Mouse (Mus musculus): ENCODE results near the gene Taok2. TPM values are rescaled to one million over a fixed set of nuclear protein-coding genes. Genes with fewer than 3 reads are reported as not detected.

Gene Taok2
- polyA plus RNA-seq, 1 experiment = 262 TPM

DNA sequence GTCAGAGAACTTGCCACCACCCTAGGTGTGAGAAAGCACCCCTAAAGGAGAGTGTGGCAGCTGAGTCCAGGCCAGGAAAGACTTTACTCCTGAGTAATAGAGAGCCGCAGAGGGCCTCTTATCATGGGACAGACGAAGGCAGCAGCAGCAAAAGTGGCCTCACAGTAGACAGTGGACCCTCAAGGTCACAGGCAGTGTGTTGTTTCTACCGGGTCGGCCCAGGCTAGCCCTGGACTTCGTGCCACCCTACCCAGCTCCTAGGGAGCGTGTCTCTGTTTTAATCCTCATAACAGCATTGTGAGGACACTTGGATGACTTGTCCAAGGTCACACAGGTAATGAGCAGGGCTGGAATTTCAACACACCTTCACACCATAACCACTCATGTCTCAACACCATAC lies 34.3 kb downstream of the Taok2 start:
- no peak for TF ChIP-seq GATA1 (IDR thresholded peaks at IDR 0.05; ENCODE audit: low read length)

DNA sequence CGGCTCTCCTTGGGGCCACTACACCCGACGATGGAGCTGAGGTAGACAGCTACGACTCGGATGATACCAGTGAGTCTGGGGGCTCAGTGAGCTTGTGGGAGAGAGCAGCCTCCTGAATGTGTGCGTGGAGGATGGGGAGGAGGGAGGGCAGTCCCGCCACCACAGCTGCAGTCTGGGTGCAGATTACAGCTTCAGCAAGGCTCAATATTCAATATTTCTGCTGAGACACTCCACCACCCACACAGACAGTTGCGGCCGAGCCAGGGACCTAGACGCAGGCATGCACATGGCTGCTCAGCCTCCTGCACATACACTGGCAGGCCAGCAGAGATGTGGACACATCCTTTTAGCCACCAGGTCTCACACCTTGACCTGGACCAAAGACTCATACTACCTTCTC lies 35.7 kb downstream of the Taok2 start:
- no peak for TF ChIP-seq GATA1 (IDR thresholded peaks at IDR 0.05; ENCODE audit: low read length)

DNA sequence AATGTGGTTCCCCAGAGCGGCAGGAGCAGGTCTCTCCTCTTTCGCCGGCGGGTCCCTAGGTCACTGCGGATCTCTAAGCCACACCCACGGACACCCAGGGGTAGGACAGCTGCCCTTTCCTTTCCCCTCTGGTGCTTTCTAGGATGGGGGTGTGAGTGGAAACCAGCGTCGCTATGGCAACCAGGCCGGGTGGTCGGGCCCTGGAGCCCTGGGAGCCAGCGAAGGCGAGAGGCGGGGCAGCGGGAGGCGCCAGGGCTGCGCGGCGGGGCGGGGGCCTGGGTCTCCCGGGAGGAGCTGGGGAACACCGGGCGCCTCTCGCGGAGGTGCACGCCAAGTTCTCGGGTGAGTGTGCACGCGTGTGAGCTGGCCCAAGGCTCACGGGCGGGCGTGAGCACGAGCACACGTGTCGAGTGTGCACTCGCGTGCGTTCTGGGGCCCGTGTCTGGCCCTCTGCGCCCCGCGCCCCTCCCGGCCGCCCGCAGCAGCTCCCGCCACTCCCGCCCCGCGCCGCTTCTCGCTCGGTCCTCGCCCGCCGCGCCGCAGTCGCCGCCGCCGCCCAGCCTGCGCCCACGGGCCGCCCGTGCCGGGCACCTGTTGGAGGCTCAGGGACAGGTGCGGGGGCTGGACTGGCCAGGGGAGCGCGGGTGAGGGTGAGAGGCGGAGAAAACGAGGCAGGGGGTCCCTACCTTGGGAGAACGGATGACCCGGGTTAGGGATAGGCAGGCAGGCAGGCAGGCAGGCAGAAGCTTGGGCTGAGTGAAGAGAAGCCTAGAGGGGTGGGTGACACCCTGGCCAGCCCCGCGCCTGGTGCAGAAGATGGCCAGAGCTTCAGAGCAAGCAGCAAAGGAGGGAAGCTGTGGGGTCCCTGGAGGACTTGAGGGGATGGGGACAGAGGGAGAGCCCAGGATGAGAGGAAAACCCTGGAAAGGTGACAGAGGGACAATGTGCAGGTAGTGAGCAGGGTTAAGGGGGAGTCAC lies 36.8 kb downstream of the Taok2 start:
- no peak for TF ChIP-seq GATA1 (IDR thresholded peaks at IDR 0.05; ENCODE audit: low read length)

DNA sequence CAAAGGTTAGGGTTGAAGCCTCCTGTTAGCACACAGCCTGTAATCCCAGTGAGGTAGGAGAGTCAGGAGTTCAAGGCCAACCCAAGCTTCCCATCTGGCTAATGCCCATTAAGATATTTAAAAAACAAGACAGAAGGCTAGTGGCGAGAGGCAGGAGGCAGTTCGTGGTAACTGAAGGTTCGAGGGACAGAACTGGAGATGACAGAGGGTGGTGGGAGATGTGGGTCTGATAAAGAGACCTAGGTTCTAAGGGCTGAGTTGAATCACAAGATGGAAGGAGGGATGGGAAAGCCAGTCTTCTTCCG lies 37.4 kb downstream of the Taok2 start, which contains the start of gene Doc2a:
Doc2a (plus strand) TSS at position 301 of the 305 bp plus-strand sequence.
- no peak for TF ChIP-seq GATA1 (IDR thresholded peaks at IDR 0.05; ENCODE audit: low read length)

DNA sequence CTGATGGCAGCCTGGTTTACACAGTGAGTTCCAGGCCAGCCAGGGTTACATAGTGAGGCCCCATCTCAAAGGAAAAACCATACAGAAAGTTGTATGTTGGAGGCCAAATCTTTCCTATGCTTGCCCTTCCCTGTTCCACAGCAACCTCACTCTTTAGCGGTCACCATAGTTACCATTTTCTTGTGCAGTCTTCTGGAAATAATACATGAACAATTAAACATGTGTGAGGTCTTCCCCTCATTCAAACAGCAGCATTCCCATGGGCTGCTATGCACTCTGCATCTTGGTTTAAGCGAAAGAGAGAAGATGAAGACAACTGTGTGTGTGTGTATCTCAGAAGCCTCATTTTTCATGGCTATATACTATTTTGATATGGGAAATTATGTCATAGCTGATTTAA lies 39.0 kb downstream of the Taok2 start:
- no peak for TF ChIP-seq GATA1 (IDR thresholded peaks at IDR 0.05; ENCODE audit: low read length)

DNA sequence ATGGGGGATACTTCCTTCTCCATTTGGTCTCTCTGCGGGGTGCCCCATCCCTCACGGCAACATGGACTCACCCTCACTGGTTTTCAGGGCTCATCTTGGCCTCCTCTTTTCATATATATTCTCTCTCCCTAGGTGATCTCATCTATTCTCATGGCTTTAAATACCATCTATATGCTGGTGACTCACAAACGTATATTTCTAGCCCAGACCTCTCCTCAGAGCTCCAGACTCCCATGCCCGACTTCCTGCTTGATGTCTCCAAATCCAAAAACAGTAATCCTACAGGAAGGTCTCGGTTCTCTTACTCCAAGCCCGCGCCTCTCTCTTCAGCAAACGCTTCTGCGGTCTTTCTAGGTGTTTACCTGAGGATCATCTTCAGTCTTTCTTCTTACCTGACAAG lies 41.2 kb downstream of the Taok2 start:
- no peak for TF ChIP-seq GATA1 (IDR thresholded peaks at IDR 0.05; ENCODE audit: low read length)

DNA sequence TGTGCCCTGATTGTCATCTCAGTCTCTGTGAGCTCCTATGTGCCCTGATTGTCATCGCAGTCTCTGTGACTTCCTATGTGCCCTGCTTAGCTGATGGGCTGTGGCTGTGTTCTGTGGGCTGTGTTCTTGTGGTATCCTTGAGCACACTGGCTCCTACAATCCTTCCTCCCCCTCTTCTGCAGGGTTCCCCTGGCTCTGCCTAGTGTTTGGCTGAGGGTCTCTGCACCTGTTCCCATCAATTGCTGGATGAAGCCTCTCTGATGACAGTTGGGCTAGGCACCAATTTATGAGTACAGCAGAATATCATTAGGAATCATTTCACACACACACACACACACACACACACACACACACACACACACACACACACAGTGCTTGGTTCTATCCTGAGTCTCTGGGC lies 51.2 kb downstream of the Taok2 start:
- no peak for TF ChIP-seq GATA1 (IDR thresholded peaks at IDR 0.05; ENCODE audit: low read length)

DNA sequence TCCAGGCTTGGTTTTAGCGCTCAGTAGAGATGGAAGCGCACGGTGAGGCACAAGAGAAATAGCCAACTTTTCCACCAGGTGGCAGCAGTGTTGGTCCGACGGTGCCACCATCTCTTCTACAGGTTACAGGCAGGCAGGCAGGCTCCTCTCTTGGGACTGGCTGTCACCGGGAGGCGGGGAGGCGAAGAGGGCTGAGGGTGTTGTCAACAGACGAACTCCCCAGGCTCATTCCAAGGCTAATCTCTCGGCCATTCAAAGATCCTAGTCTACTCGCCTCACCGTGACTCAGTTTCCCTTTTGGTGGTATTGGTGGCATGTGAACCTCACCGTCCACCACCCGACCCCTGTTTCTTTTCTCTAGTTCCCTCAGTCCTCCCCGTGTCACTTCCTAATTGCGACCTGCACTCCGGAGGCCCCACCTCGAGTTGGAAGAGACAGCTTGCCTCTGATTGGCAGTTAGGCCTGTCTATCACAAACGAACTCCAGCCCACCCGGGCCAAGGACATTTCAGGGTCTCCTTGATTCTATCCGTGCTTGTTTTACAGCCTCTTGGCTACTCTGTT lies 52.4 kb downstream of the Taok2 start:
- no peak for TF ChIP-seq GATA1 (IDR thresholded peaks at IDR 0.05; ENCODE audit: low read length)

DNA sequence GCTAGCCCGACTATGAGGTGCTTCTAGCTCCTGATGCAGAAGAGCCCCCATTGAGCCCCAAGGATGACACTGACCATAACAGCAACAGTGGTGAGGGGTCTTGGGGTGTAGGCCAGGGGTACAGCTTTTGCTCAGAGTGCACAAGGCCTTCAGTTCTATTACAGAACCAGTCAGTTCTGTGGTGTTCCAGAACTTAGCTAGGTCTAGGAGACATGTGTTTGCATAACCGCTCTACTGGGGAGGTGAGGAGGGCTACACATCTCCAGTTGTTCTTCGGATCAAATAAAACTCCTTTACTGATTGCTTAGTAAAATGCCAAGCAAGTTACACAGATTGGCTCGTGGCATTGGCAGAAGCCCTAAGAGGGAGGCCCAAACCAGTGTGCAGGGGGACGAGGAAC lies 53.0 kb downstream of the Taok2 start, which contains the start of gene 4930451I11Rik:
4930451I11Rik (minus strand) TSS at position 101 of the 400 bp plus-strand sequence.
- TF ChIP-seq GATA1 (IDR thresholded peaks at IDR 0.05; ENCODE audit: low read length) = no peak

DNA sequence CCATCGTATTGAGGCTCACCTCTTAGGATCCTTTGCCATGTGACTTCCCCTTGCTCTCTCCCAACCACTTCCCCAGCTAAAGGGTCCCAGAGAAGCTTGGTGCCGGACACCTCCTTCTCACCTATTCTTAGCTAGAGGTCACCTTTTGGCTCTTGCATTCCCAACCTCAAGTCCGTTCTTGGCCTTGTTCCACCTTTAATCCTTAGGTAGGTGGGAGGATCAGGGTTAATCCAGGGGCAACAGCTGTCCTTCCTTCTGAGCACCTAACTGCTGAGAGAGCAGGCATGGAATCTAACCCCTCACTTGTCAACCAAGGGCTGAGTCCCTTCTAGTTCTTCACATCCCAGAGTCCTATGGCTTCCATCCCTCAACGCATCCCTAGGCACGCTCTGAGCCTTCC lies 58.6 kb downstream of the Taok2 start:
- no peak for TF ChIP-seq GATA1 (IDR thresholded peaks at IDR 0.05; ENCODE audit: low read length)

DNA sequence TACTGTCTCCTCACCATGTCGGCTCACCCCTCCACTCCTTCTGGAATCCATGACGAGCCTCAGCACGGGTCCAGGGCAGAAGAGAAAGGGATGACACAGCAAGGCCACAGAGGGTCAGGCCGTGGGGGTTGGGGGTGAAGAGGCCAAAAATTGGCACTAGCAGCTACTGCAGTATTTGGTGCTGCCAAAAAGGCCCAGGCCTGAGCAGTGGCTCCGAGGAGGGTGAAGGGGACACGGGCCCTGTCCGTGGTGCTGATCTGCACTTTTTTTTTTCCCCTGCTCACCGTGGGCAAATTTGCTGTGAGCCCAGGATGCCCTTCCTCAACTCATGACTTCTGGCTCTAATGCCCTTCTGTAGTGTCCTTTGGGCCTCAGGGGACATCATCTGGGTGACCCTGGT lies 59.1 kb downstream of the Taok2 start:
- no peak for TF ChIP-seq GATA1 (IDR thresholded peaks at IDR 0.05; ENCODE audit: low read length)

DNA sequence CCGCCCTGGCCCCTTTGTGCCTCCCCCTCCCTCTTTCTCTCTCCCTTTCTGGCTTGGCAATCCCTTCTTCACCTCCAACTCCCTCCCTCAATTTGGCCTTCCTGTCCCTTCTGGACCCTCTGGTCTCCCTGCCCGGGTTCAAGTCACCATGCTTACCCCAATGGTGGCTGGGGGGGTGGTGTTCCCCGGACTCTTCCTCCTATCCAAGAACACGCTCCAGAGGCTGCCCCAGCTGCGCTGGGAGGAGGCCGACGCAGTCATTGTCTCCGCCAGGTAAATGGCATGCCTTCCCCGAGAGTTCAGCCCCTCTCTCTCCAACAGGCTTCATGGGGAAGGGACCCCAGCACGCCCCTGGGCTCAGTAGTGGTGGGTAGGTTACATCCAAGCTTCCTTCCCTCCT lies 60.6 kb downstream of the Taok2 start:
- no peak for TF ChIP-seq GATA1 (IDR thresholded peaks at IDR 0.05; ENCODE audit: low read length)

DNA sequence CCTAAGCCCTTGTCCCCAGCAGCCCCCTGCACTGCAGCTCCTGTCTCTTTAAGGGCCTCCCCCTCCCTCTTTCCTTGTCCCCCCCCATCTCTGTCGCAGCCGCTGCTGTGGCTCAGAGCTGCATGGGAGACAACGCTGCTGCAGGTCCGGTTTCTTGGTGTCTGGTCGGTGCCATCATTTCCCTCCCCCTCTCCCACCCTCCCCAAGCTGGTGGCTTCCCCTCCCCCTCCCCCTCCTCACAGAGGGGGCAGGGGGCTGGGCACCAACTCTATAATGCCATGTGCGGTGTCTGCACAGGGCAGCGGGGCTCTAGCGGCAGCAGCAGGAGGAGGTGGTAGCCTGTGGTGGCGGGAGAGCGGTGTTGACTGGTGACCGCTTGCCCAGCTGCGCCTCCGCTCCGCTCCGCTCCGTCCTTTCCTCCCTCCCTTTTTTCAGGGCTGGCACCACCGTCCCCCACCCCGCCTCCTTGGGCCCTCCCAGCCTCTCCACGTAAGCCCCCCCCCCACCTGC lies 61.2 kb downstream of the Taok2 start:
- no peak for TF ChIP-seq GATA1 (IDR thresholded peaks at IDR 0.05; ENCODE audit: low read length)

DNA sequence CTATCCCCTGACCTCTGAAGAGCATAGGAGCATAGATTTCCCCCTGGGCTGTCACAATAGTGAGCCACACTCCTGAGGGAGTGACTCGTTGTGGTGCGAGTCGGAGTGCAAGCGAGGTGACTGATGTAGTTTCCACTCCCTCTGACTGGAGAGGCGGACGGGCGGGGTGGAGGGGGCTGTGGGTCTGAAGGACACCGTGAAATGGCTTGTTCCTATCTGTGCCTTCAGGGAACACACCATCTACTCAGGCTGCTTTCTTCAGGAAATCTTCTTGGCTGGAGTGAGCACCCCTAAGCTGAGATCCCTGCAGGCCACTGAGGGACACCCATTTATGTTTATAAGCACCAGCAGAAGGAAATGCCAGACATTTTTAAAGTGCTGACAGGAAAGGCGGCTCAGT lies 61.8 kb downstream of the Taok2 start:
- TF ChIP-seq GATA1 (IDR thresholded peaks at IDR 0.05; ENCODE audit: low read length) = no peak

DNA sequence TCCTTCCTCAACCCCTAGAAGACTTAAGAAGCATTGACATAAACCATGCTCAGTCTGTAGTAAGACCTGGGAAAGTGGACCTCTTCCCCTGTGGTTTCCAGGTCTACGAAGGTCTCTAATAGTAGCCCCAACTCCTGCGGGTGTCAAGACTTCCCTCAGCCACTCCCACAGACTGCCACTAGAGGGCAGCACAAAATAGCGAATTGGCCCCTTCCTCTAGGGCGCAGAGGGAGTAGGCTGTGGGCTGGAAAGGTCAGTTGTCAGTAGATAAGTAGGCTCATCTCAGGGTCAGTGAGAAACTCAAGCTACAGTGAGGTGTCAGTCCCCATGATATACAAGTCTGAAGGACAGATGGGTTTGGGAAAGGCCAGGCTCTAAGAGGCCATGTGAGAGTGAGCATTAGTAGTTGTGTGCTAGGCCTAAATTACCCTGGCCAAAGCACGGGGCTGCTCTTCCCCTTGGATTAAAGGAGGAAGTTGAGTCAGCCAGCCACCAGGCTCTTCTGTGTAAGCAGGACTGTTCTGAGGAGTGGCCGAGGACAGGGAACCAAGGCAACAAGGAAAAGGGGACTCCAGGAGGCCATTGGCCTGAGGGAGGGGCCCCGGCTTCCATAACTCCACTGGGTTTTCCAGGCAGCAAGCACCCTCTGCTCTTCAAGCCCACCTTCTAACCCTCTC lies 62.5 kb downstream of the Taok2 start:
- no peak for TF ChIP-seq GATA1 (IDR thresholded peaks at IDR 0.05; ENCODE audit: low read length)

DNA sequence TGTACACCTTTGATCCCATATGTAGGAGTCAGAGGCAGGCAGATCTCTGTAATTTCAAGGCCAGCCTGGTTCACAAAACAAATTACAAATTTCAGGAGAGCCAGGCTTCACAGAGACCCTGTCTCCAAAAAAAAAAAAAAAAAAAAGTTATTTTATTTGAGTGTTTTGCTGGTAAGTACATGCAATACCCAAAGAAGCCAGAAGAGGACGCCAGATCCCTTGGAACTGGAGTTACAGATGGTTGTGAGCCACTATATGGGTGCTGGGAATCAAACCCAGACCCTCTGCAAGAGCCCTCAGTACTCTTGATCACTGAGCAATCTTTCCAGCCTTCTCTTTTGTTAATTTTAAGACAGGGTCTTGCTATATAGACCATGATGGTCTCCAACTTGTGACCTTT lies 65.7 kb downstream of the Taok2 start:
- no peak for TF ChIP-seq GATA1 (IDR thresholded peaks at IDR 0.05; ENCODE audit: low read length)
